15 mouse cellular contexts compared by ENCODE assay signal in the genomic region with DNA sequence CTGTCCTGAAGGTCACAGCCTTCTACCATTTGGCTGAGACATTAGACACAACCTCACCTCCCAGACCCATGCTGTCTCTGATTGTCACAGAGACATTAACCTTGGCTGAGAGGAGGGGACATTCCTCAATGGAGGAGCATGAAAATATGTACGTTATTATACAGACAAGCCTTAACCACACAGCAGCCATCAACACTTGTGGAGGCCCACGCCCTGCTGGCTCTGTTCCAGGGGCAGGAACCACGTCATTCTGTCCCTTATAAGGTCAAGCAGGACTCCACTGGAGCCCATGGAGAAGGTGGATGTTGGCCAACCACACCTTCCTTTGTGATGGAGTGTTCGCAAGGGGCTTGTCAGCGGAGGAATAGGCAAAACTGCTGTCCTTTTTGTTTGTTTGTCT. TPM values are rescaled to one million over a fixed set of nuclear protein-coding genes. Genes with fewer than 3 reads are reported as not detected.
"Had no signal": no experiment of that assay in that cellular context is flagged by ENCODE, and none has a peak within 500 bp of the region (broad histone marks: within the 10 kb centered on the region; RNA-seq: fewer than 3 reads in every experiment).

No protein-coding gene starts in this region.

- H3K27me3 ChIP-seq: midbrain, embryonic 12.5 days had no signal

- H3K36me3 ChIP-seq: liver, embryonic 13.5 days had no signal

- H3K4me3 ChIP-seq: left cerebral cortex, adult 2 months; liver, embryonic 13.5 days; midbrain, embryonic 12.5 days; myocyte had no signal

- H3K4me1 ChIP-seq: liver, embryonic 13.5 days had no signal

- ATAC-seq: midbrain, embryonic 16.5 days had no signal

- DNase-seq: kidney, postnatal 25 days; layer of hippocampus, postnatal 36 days; liver, embryonic 13.5 days; lung, adult 2 months; lung, postnatal 14 days; thymus, adult 18-20 months; thymus, postnatal 14 days; thymus, postnatal 4 days had no signal

- H3K9me3 ChIP-seq: liver, embryonic 13.5 days had no signal

- H3K27ac ChIP-seq: kidney, postnatal 0 days; left cerebral cortex, adult 2 months; liver, embryonic 13.5 days; midbrain, embryonic 12.5 days had no signal

RNA-seq across cellular contexts. Expression of a gene that starts 5.8 kb away (rescaled TPM):
- total RNA-seq: megakaryocyte progenitor cell, adult 5-6 weeks; monocyte, adult 5-6 weeks had no signal
